Mouse (Mus musculus): ENCODE measurements around the gene Hnrnpu. TPM values are rescaled to one million over a fixed set of nuclear protein-coding genes. Genes with fewer than 3 reads are reported as not detected.
A peak's percentile ranks its signal among the peaks of the same experiment; 100 is the strongest.

Gene Hnrnpu
- polyA plus RNA-seq, 1 experiment from 2014 or later, result 647 TPM

DNA sequence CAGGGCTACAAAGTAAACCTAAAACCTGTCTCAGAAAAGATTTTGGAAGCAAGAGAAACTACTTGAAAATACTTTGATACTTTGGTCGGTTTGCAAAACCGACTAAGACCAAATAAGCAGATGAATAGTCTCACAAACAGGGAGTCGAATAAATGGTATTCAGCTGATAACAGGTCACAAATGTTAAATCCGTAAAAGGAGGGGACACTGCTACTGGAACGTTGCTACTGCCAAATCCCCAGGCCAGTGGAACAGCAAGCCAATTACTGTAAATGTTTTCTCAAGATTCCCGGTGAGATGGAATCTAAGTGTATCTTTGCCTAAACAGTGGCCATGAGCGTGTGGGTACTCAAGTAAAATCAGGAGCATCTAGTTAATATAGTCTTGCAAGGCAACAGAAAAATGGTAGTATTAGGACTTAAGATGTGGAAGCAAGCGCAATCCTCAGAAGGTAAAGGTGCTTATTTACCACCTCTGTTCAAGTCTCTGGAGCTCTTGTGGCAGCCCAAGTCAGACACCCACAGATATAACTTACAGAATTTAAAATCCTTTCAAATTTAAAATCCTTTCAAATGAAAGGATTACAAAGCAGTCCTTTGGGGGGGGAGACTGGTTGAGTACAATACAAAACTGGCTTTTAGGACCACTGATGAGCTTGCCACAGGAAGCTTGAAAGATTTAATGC, 17.4 kb downstream of the Hnrnpu start:
- H3K9me3 ChIP-seq (ENCODE audit: low read depth, low read length), result no peaks in the 10 kb centered on the region
- H3K27me3 ChIP-seq (ENCODE audit: insufficient read depth, low read length), result no peaks in the 10 kb centered on the region
- DNase-seq, result peak; percentile 61
- H3K36me3 ChIP-seq (ENCODE audit: insufficient read depth), result peaks cover 48% of the 10 kb centered on the region
- peak overlapping the region; percentile 87 for H3K4me2 ChIP-seq
- peak overlapping the region; percentile 92 for H3K9ac ChIP-seq
- 12% methylated on average over 8 of the region's 8 CpGs for WGBS
- TF ChIP-seq CTCF (IDR thresholded peaks at IDR 0.05; ENCODE audit: low read depth), result no peak
- H3K4me3 ChIP-seq (ENCODE audit: low read depth, low read length), result peak overlapping the region; percentile 58
- peaks cover 5% of the 10 kb centered on the region; the same call in 1 of the 2 replicates for H3K4me1 ChIP-seq (ENCODE audit: insufficient read depth)
- peak overlapping the region; percentile 100; the same call in 1 of the 2 replicates for H3K27ac ChIP-seq (ENCODE audit: low read depth)
- ATAC-seq (ENCODE audit: insufficient read depth), result no peak

DNA sequence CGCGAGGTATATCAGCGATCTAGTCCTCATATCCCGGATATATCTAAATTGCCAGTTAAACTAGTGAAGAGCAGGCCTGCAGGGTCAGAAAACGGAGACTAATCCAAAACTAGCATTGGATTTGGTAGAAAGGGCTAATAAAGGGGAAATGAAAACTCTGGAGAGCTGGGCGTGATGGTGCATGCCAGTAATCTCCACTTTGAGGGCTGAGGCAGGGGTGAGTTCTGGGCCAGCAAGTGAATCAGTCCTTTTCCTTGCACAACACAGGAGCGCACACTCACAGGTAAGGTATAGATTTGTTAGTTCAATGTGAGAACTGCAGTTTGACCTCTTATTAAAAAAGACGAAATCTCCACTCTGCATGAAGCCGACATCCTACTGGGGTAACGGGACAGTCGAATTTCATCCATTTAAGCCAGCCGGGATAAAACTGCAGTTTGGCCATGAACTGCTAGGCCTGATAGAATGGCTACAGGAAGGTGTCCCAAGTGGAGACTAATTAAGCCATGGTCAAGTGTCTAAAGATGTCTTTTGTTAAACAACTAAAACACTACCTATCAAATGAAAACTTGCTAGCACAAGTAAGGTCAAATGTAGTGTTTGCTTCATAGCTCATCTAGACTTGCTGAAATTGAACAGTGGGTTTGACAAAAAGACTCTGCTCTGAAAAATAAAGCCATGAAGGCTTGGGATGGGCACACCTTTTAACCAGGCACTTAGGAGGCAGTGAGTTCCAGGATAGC, 18.1 kb downstream of the Hnrnpu start:
- TF ChIP-seq CTCF (IDR thresholded peaks at IDR 0.05; ENCODE audit: low read depth), result no peak
- H3K4me2 ChIP-seq, result peak overlapping the region; percentile 87
- H3K9ac ChIP-seq, result peak overlapping the region; percentile 92
- no peaks in the 10 kb centered on the region for H3K9me3 ChIP-seq (ENCODE audit: low read depth, low read length)
- peaks cover 41% of the 10 kb centered on the region for H3K36me3 ChIP-seq (ENCODE audit: insufficient read depth)
- peaks cover 5% of the 10 kb centered on the region; the same call in 1 of the 2 replicates for H3K4me1 ChIP-seq (ENCODE audit: insufficient read depth)
- DNase-seq, result peak; percentile 66
- no peaks in the 10 kb centered on the region for H3K27me3 ChIP-seq (ENCODE audit: insufficient read depth, low read length)
- peak overlapping the region; percentile 58 for H3K4me3 ChIP-seq (ENCODE audit: low read depth, low read length)
- ATAC-seq (ENCODE audit: insufficient read depth), result peak; percentile 39; the same call in 1 of the 2 replicates
- H3K27ac ChIP-seq (ENCODE audit: low read depth), result peak overlapping the region; percentile 100
- WGBS, result 1% methylated on average over 12 of the region's 12 CpGs

DNA sequence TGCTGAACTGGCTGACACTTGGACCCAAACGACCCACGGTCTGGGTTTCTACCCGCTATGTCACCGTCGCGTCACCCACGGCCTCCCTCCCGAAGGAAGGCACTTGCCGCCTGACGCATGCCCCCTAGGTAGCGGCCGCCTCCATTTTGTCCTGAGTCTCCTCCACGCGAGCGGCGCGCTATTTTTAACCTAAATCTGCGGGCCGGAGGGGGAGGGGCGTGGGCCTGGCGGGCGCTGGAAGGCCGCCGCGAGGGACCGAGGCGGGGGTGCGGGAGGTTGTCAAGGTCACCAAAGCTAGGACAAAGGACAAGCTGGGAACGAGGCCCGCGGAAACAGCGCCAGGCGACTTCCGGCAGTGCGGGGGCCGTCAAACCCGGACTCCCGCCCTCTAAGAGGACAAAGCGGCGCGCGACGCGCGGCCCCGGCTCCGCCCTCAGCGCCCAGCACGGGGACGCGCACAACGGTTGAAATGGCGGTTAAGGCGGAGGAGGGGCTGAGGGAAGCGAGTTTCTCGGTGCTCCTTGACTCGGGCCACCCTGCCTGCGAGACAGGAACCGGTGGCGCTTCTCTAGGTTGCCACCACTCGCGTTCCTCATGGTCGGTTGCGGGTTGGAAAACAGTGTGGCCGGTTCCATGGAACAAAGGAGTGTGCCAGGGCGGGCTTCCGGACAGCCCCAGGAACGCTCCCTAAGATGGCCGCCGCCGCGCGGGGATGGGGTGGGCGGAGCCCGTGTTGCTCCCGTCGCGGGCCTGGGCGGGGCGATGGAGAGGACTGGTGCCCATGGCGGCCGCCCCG, 19.0 kb downstream of the Hnrnpu start, which contains the start of gene Cox20:
Gene Cox20, plus strand, starts transcription at position 742 of the 796 bp plus-strand sequence.
- H3K27ac ChIP-seq (ENCODE audit: low read depth), result peak within 1 kb of the TSS; percentile 100
- H3K36me3 ChIP-seq (ENCODE audit: insufficient read depth), result peaks cover 36% of the 10 kb centered on the region
- H3K4me2 ChIP-seq, result peak within 1 kb of the TSS; percentile 87
- under 1% methylated on average over 83 of the region's 83 CpGs for WGBS
- H3K9ac ChIP-seq, result peak within 1 kb of the TSS; percentile 92
- TF ChIP-seq CTCF (IDR thresholded peaks at IDR 0.05; ENCODE audit: low read depth), result no peak; the same call in 1 of the 2 replicates
- no peaks in the 10 kb centered on the region for H3K27me3 ChIP-seq (ENCODE audit: insufficient read depth, low read length)
- peak within 1 kb of the TSS; percentile 58 for H3K4me3 ChIP-seq (ENCODE audit: low read depth, low read length)
- H3K9me3 ChIP-seq (ENCODE audit: low read depth, low read length), result no peaks in the 10 kb centered on the region
- H3K4me1 ChIP-seq (ENCODE audit: insufficient read depth), result peaks cover 5% of the 10 kb centered on the region; the same call in 1 of the 2 replicates
- peak; percentile 95 for ATAC-seq (ENCODE audit: insufficient read depth)
- DNase-seq, result peak; percentile 97

DNA sequence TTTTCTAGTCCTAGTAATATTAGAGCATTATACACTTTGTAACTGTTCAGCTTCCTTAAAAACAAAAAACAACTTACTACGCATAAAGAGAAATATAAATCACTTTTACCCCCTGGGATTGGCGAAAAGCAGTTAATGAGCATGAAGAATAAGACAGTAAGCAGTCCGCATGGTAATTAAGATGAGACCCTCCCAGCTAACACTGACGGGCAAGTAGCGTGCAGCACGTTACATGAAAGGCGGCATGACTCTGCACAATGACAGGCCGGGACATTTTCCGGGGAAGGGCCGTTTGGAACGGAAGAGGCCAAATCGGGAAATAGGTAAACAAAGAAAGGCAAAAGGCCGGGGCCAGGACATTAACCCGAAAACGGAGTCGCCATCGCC, 19.6 kb downstream of the Hnrnpu start:
- H3K27ac ChIP-seq (ENCODE audit: low read depth), result peak overlapping the region; percentile 100
- peaks cover 30% of the 10 kb centered on the region for H3K36me3 ChIP-seq (ENCODE audit: insufficient read depth)
- H3K9ac ChIP-seq, result peak overlapping the region; percentile 92
- H3K9me3 ChIP-seq (ENCODE audit: low read depth, low read length), result no peaks in the 10 kb centered on the region
- DNase-seq (peak; percentile 95), ATAC-seq (ENCODE audit: insufficient read depth) (peak; percentile 74)
- H3K4me2 ChIP-seq, result peak overlapping the region; percentile 87
- under 1% methylated on average over 17 of the region's 17 CpGs for WGBS
- TF ChIP-seq CTCF (IDR thresholded peaks at IDR 0.05; ENCODE audit: low read depth), result no peak
- H3K4me3 ChIP-seq (ENCODE audit: low read depth, low read length), result peak overlapping the region; percentile 58
- H3K27me3 ChIP-seq (ENCODE audit: insufficient read depth, low read length), result no peaks in the 10 kb centered on the region
- peaks cover 5% of the 10 kb centered on the region; the same call in 1 of the 2 replicates for H3K4me1 ChIP-seq (ENCODE audit: insufficient read depth)

DNA sequence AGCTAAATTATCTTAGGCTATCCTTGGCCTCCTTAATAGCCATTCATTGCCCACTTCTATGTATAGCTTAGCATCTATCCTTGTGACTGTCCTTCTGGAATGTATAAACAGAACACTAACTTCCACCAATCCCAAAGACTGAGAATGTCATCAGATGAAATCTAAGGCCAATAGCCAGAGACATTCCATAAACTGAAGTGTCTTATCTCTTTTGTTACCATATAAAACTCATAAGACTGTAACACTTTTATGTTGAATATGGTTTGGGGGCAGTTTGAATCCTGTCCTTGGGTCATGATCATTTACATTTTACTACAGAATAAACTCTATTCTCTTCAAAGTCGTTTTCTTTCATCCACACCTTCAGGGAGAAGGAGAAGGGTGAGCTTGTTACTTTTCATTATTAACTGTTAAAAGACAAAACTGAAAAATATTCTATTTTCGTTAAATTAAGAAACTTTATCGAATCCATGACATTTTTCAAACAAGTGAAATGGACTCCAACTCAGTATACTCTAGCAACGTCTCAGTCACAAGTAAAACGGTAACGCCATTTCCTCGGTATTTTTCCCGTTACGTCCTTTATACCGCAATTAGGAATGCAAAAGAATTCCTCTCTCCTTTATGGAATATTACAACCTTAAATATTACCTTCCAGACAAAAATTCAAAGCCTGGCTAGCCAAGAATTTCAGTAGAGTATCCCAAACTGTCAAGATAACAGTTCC, 20.2 kb downstream of the Hnrnpu start:
- TF ChIP-seq CTCF (IDR thresholded peaks at IDR 0.05; ENCODE audit: low read depth), result no peak
- Histone ChIP-seq H3K27me3 (ENCODE audit: insufficient read depth, low read length) (no peaks in the 10 kb centered on the region), H3K4me1 (ENCODE audit: insufficient read depth) (peaks cover 5% of the 10 kb centered on the region; the same call in 1 of the 2 replicates), H3K9me3 (ENCODE audit: low read depth, low read length) (no peaks in the 10 kb centered on the region), H3K9ac (peak overlapping the region; percentile 92), H3K27ac (ENCODE audit: low read depth) (peak overlapping the region; percentile 100), H3K4me2 (peak overlapping the region; percentile 87), H3K36me3 (ENCODE audit: insufficient read depth) (peaks cover 24% of the 10 kb centered on the region), H3K4me3 (ENCODE audit: low read depth, low read length) (peak overlapping the region; percentile 58)
- ATAC-seq (ENCODE audit: insufficient read depth), result no peak
- 36% methylated on average over 10 of the region's 10 CpGs for WGBS
- peak; percentile 69 for DNase-seq

DNA sequence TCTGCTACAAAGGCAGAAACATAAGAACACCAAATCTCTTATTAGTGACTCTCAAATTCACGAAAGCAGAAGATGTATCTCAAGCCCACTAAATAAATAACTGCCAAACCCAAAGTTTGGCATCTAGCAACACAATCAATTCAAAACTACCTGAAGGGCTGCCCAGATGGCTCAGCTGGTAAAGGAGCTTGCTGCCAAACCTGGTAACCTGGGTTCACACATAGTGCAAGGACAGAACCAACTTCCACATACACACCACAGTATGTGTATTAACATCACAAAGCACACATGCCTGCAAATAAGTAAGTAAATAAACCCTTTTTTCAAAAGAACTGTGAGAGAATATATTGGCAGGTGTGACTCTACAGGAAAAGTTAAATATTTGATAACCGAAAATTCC, 23.4 kb downstream of the Hnrnpu start:
- Histone ChIP-seq H3K9ac (no peak overlapping the region), H3K27me3 (ENCODE audit: insufficient read depth, low read length) (no peaks in the 10 kb centered on the region), H3K4me3 (ENCODE audit: low read depth, low read length) (no peak overlapping the region), H3K4me1 (ENCODE audit: insufficient read depth) (peaks cover 5% of the 10 kb centered on the region; the same call in 1 of the 2 replicates), H3K36me3 (ENCODE audit: insufficient read depth) (no peaks in the 10 kb centered on the region), H3K4me2 (no peak overlapping the region), H3K27ac (ENCODE audit: low read depth) (no peak overlapping the region), H3K9me3 (ENCODE audit: low read depth, low read length) (no peaks in the 10 kb centered on the region)
- 73% methylated on average over 2 of the region's 2 CpGs for WGBS
- TF ChIP-seq CTCF (IDR thresholded peaks at IDR 0.05; ENCODE audit: low read depth), result no peak
- no peak for ATAC-seq (ENCODE audit: insufficient read depth)
- no peak for DNase-seq

All from lung, embryonic 14.5 days (tissue).